Mouse (Mus musculus) bone marrow, adult 2 months (tissue): ENCODE measurements at regions not wholly inside any gene's neighbourhood (a gene's known extent, or its start where the extent isn't known, plus 50 kb on each side); places are given as distances from the start of the nearest gene placed in this dataset.

Source experiments
- H3K27ac ChIP-seq: fragments of 200-500 bp; 2 replicates; pipeline ENCODE4 v1.5.1; 2012; ENCODE audit warnings: low read depth, mild to moderate bottlenecking, control low read depth, inconsistent platforms, low read length; ENCODE audit not compliant: control insufficient read depth, poor library complexity, insufficient read depth
- H3K4me1 ChIP-seq: fragments of 200-500 bp; 2 replicates; pipeline ENCODE4 v1.6.1; 2011; ENCODE audit warnings: low read length; ENCODE audit not compliant: control insufficient read depth, insufficient read depth
- H3K4me3 ChIP-seq: fragments of 200-500 bp; replicated peaks from 2 replicates; pipeline ENCODE3; 2011; ENCODE audit warnings: mild to moderate bottlenecking, low read depth, low read length, control low read depth; ENCODE audit not compliant: control insufficient read depth
- CTCF ChIP-seq: fragments of 200-500 bp; IDR thresholded peaks from 2 replicates; pipeline ENCODE4 v1.5.1; 2011; ENCODE audit warnings: low read length, control low read depth; ENCODE audit not compliant: control insufficient read depth, insufficient read depth
- POLR2A ChIP-seq: fragments of 200-500 bp; IDR thresholded peaks from 2 replicates; pipeline ENCODE4 v1.6.1; 2011; ENCODE audit warnings: low read depth, mild to moderate bottlenecking, control low read depth, low read length, borderline replicate concordance; ENCODE audit not compliant: control insufficient read depth
- WGBS: fragments of 180-500 bp; shearing (Covaris S2); methylation state at CpG from one replicate; pipeline ENCODE4 v1.1.7; 2018; 5-methylcytosine and 5-hydroxymethylcytosine counted together

- H3K4me1 ChIP-seq = no peaks in the 10 kb centered on the region
- H3K4me3 ChIP-seq = no peak overlapping the region
- WGBS = 68% methylated on average over 2 of the region's 2 CpGs
- H3K27ac ChIP-seq = no peak overlapping the region
- TF ChIP-seq POLR2A = no peak
- TF ChIP-seq CTCF = no peak
Observed at GRCm38 (mm10) chr19:15230129-15230927, 632.5 kb upstream of the Tle4 start.

GRCm38 (mm10) chr19:15217387-15217786 is 619.5 kb upstream of the Tle4 start:
- H3K4me1 ChIP-seq = no peaks in the 10 kb centered on the region
- TF ChIP-seq CTCF (no peak), POLR2A (no peak)
- H3K27ac ChIP-seq = no peak overlapping the region
- no peak overlapping the region for H3K4me3 ChIP-seq
- 62% methylated on average over 3 of the region's 3 CpGs for WGBS

DNA sequence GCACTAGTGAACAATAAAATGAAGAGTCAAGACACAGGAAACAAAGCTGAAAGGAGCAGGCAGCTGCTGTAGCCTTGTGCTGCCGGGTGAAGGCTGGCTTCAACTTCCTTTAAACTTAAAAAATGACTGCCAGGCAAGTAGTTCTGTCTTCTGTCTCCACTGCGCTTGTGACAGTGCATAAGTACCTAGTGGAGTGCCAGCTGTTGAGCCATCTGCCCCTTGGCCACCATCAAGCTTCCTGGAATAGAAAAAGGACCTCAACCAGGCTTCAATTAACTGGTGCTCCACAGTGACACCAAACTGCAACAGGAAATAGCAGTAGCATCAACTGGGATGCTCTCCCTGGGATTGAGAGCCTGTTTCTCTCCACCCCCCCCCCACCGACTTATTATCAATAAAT is 616.8 kb upstream of the Tle4 start:
- TF ChIP-seq CTCF = no peak
- no peak for TF ChIP-seq POLR2A
- WGBS = 48% methylated on average over 3 of the region's 3 CpGs
- no peak overlapping the region for H3K4me3 ChIP-seq
- H3K4me1 ChIP-seq = no peaks in the 10 kb centered on the region
- no peak overlapping the region for H3K27ac ChIP-seq

- 86% methylated on average over 5 of the region's 5 CpGs for WGBS
- TF ChIP-seq CTCF (no peak), POLR2A (no peak)
- Histone ChIP-seq H3K27ac (no peak overlapping the region), H3K4me1 (no peaks in the 10 kb centered on the region), H3K4me3 (no peak overlapping the region)
Observed at GRCm38 (mm10) chr19:15212881-15213280, 615.0 kb upstream of the Tle4 start.

- no peak overlapping the region for H3K4me3 ChIP-seq
Observed at GRCm38 (mm10) chr19:15203039-15203438, 605.2 kb upstream of the Tle4 start.

GRCm38 (mm10) chr19:15201262-15201661 is 603.4 kb upstream of the Tle4 start:
- no peak overlapping the region for H3K4me3 ChIP-seq
- no peaks in the 10 kb centered on the region for H3K4me1 ChIP-seq
- no peak overlapping the region for H3K27ac ChIP-seq
- WGBS = 54% methylated on average over 3 of the region's 3 CpGs
- TF ChIP-seq CTCF (no peak), POLR2A (no peak)

More at GRCm38 (mm10) chr19:15203039-15203438, 605.2 kb upstream of the Tle4 start:
- no peaks in the 10 kb centered on the region for H3K4me1 ChIP-seq
- WGBS = 70% methylated on average over 1 of the region's 1 CpGs
- no peak overlapping the region for H3K27ac ChIP-seq
- TF ChIP-seq POLR2A = no peak

GRCm38 (mm10) chr19:15200792-15201191 is 602.9 kb upstream of the Tle4 start:
- Histone ChIP-seq H3K4me1 (no peaks in the 10 kb centered on the region), H3K27ac (no peak overlapping the region), H3K4me3 (no peak overlapping the region)
- WGBS = 65% methylated on average over 4 of the region's 4 CpGs
- TF ChIP-seq POLR2A (no peak), CTCF (no peak)

DNA sequence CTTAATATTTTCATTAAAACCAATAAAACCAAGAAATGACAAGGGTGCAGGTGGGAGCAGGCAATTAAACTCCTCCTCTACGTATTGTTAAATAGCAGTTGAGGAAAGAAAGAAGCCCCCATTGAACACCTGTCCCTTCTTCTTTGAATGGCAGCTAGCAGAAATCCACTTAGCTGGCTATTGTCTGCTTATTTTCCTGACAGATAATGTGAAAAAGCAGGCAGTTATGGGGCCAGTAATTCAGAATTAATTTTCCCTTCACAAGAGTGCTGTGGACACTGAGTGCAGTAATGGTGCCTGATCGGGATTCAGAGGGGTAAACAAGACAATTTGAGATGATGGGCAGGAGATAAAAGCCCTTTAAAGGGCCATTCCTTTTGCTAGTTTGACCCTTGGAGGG is 602.5 kb upstream of the Tle4 start:
- Histone ChIP-seq H3K4me3 (no peak overlapping the region), H3K27ac (no peak overlapping the region)
- 70% methylated on average over 2 of the region's 2 CpGs for WGBS

GRCm38 (mm10) chr19:15199692-15200091 is 601.8 kb upstream of the Tle4 start:
- Histone ChIP-seq H3K4me3 (no peak overlapping the region), H3K27ac (no peak overlapping the region), H3K4me1 (no peaks in the 10 kb centered on the region)
- WGBS = 73% methylated on average over 1 of the region's 1 CpGs
- TF ChIP-seq CTCF = no peak
- TF ChIP-seq POLR2A = no peak

More for the DNA sequence above, 602.5 kb upstream of the Tle4 start:
- TF ChIP-seq CTCF = no peak
- no peaks in the 10 kb centered on the region for H3K4me1 ChIP-seq
